Mouse (Mus musculus) spleen, embryonic (tissue): ENCODE results near the gene Itga6.

Source experiments
- CTCF ChIA-PET: fragments of 350-600 bp; sonication (Branson Sonifier 250); formaldehyde crosslinking; loops from one replicate; lab custom pipeline; 2022; lab: Charles Lee

Itga6 gene

GRCm38 (mm10) chr2:71760091-71760490 lies 14.7 kb downstream of the Itga6 start:
- CTCF ChIA-PET, result no interaction called here

- CTCF ChIA-PET, result no interaction called here
These were observed 15.7 kb downstream of the Itga6 start for GRCm38 (mm10) chr2:71761081-71761480.

DNA sequence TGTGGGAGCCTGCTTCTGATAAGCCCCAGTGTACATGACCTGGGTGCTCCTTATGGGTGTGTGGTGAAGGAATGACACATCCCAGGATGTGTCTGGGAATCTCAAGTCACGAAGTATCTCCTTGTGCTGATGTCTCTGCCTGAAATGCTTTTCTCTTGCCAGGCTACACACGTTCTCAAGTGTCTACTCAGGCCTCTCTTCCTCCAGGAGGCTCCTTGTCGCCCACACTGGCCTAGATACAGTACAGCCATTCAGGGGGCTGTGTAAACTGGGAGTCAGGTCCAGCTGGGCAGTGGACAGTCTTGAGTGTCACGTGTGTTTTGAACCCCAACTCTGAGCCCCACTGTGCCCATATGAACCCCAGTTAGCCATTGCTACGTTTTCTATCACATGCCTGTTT lies 19.1 kb downstream of the Itga6 start:
- CTCF ChIA-PET, result no interaction called here

DNA sequence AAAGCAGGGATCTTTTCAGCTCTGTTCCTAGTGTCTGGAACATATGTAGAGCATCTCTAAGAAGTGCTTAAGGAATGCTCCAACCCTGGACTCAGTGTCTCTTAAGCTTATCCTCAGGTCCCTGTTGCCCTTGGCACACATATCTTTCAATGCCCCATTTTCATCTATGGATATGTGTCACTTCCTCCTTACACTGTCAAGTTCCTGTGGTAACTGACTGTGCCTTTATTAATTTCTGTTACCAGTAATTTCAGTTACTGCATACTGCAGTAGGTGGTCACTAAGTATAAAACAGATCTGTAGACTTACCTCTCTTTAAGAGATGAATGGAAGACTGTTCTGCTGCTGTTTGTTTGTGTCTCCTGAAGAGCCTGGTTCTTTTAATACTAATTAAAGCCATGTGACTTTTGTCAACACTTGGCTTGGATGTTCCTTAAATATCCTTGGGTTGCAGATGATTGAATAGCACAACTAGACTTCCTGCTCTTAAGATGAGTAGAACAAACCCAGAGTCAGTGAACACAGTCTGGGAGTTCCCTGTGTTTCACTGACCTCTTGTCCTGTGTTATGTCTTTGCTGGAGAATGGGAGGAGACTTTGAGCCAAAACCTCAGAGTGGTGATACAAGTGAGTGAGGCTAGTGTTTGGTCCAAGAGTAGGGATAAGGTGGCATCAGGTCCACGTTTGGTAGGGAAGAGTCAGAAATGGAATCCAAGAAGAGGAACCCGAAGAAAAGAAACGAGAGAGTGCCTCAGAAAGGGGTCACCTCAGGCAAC lies 19.7 kb downstream of the Itga6 start:
- CTCF ChIA-PET, result no interaction called here

DNA sequence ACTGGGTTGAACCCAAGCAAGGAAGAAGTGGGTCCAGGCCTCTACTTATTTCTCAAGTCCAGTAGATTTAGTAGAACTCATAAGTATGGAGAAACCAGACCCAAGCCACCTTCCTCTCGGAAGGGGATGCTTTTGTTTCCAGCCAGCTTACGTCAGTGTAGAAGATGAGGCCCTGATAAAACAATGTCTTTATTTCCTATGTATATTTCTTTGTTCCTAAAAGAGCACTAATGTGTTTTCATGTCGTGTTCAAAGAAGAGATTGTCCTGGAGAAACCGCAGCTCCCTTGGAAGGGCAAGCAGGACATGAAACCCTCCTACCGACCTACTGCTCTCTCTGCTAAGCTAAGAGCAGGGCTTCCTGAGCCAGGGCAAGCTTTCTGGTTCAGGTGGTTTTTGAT lies 20.6 kb downstream of the Itga6 start:
- CTCF ChIA-PET, result no interaction called here

GRCm38 (mm10) chr2:71767019-71767610 lies 21.7 kb downstream of the Itga6 start:
- CTCF ChIA-PET, result no interaction called here

DNA sequence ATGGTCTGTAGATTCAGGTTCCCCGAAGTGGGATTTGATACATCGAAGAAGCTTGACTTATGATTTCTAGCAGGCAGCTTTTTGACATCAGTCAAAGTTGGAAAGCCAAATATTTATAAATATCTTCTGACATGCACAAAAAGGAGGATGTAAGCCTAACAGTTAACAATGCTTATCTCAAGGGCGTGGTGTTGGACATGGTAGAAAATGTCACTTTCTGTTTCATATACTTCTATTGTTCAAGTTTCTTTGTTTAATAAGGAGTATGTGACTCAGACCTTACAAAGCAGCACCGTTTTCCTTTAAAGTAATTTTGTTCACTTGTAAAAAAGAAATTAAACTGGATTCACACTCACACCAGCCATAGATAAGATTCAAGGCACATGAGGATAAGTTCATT lies 26.3 kb downstream of the Itga6 start:
- CTCF ChIA-PET, result no interaction called here

DNA sequence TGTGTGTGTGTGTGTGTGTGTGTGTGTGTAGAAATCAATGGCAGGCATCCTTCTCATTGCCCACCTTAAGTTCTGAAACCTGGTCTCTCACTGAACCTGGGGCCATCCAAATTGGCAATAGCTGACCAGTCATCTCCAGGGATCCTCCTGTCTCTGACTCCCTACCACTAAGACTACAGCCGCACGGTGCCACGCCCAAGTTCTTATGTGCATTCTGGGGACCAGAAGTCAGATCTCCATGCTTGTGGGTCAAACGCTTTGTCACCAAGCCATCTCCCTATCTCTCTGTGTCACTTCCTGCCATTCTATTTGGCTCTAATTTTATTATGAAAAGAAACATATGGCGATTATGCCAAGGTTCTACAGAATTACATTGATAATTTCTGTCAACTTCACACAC lies 28.3 kb downstream of the Itga6 start:
- CTCF ChIA-PET, result no interaction called here

- CTCF ChIA-PET, result no interaction called here
These were observed 29.0 kb downstream of the Itga6 start for GRCm38 (mm10) chr2:71774246-71774951.

DNA sequence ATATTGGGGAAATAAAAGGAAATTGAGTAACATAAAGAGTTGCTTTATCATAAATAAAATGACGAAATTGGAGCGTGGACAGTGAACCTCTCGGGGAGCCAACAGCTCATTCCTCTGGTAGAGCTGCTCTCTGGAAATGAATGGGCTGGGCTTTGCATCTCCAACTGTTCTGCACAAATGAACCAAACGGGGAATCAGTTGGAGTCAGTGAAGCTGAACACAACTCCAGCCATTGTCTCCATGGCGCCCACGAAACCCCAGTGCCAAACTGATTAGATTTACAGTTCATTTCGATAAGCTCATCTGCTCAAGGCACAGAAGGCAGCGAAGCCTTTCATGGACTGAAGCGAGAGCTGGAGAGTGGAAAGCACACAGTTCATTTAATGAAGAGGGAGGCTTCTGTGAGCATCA lies 29.8 kb downstream of the Itga6 start:
- CTCF ChIA-PET, result no interaction called here

GRCm38 (mm10) chr2:71779266-71779888 lies 34.0 kb downstream of the Itga6 start:
- CTCF ChIA-PET, result interaction anchor here (0.6 to 0.7 kb wide), 2 partner anchors 18 to 33 kb away, joined by 3 to 8 read pairs; no protein-coding TSS in a partner anchor

GRCm38 (mm10) chr2:71780016-71780415 lies 34.6 kb downstream of the Itga6 start:
- CTCF ChIA-PET, result interaction anchor here (0.6 to 0.7 kb wide), 2 partner anchors 18 to 32 kb away, joined by 3 to 8 read pairs; no protein-coding TSS in a partner anchor

GRCm38 (mm10) chr2:71785260-71785659 lies 39.8 kb downstream of the Itga6 start:
- CTCF ChIA-PET, result no interaction called here

DNA sequence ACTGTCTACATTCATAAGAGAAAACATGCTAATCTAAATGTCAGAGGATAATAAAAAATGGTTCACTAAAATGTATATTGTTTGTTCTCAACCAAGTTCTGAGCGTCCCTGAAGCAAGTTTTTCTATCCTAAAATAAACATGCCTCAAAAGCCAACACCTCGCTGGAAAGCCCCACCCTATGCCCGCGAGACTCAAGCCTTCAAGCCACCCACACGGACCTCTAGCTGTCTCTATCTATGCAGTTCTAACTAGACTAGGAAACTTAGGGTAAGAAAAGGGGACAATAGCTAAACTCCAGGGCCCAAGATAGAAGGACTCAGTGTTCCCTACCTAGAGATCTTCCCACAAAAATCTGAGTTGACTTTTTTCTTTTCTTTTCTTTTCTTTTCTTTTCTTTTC lies 40.6 kb downstream of the Itga6 start:
- CTCF ChIA-PET, result interaction anchor here (0.7 to 1.1 kb wide), 4 partner anchors 29 to 644 kb away, joined by 3 to 10 read pairs (median 6); no protein-coding TSS in a partner anchor

GRCm38 (mm10) chr2:71786591-71787155 lies 41.3 kb downstream of the Itga6 start:
- CTCF ChIA-PET, result interaction anchor here (0.6 to 1.1 kb wide), 4 partner anchors 28 to 52 kb away, joined by 3 to 10 read pairs (median 6); no protein-coding TSS in a partner anchor

DNA sequence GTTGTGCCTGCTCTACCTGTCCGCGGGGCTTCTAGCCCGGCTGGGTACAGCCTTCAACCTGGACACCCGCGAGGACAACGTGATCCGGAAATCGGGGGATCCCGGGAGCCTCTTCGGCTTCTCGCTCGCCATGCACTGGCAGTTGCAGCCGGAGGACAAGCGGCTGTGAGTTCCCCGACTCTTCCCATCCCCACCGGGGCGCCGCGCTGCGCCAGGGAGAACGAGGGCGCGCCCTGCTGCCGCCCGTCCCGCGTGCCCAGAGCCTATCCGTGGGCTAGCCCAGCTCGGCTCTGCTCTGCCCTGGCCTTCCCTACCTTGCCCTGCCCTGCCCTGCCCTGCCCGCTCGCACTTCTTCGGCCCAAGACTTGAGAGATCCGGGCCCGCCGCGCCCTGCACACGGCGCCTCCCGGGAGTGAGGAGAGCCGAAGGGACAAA lies 41.8 kb downstream of the Itga6 start:
- CTCF ChIA-PET, result interaction anchor here (0.6 to 1.1 kb wide), 2 partner anchors 30 to 48 kb away, joined by 3 to 4 read pairs; no protein-coding TSS in a partner anchor

- CTCF ChIA-PET, result interaction anchor here (0.6 kb wide), 1 partner anchor 31 kb away, joined by 4 read pairs; no protein-coding TSS in a partner anchor
These were observed 42.4 kb downstream of the Itga6 start for GRCm38 (mm10) chr2:71787591-71788460.

- CTCF ChIA-PET, result interaction anchor here (0.7 kb wide), 1 partner anchor 19 kb away, joined by 3 read pairs; no protein-coding TSS in a partner anchor
These were observed 45.3 kb downstream of the Itga6 start for GRCm38 (mm10) chr2:71790752-71791151.

DNA sequence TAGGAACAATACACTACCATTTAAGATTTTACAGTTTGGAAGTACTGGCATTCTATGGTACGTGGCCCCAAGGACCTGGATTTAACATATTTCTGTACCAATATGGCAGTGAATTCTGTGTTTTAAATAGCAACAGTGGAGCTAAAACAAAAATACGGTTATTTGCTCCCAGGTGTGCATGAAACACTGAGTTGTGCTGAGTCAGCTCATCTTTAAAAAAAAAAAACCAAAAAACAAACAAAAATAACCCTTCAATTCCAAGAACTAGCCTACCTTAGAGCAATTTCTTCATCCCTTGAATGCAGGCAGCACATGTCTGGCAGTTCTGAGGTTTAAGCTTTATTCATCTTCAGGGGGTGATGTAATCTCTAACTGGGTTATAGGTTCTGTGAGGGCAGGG lies 45.8 kb downstream of the Itga6 start:
- CTCF ChIA-PET, result interaction anchor here (0.7 kb wide), 1 partner anchor 12 kb away, joined by 7 read pairs; no protein-coding TSS in a partner anchor

DNA sequence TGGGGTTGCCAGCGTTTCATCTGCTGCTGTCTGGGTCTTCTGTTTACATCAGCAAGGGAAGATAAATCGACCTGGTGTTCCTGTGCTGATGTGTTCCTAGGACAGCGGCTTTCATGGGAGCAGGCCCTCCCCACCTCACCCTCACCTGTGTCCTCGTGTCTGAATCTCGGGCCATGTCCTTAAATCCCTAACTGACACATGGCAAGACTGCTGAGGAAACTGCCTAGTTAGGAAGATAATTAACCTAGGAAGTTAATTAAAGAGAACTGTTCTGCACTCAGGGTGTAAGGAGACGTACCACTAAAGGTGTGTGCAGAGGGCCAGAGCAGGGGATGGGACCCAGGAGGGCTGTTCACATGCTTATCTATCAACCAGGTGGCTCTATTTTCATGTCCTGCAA lies 48.7 kb downstream of the Itga6 start:
- CTCF ChIA-PET, result no interaction called here
